Mouse (Mus musculus) ES-Bruce4 (cell line): ENCODE results near the gene Fat3.

Experiments
- CTCF ChIP-seq: IDR thresholded peaks from one replicate; pipeline ENCODE4 v1.8.1; 2011; ENCODE audit warnings: low read depth, low read length
- POLR2A ChIP-seq: IDR thresholded peaks from one replicate; pipeline ENCODE4 v1.8.1; 2011; ENCODE audit warnings: low read length; ENCODE audit not compliant: insufficient read depth

DNA sequence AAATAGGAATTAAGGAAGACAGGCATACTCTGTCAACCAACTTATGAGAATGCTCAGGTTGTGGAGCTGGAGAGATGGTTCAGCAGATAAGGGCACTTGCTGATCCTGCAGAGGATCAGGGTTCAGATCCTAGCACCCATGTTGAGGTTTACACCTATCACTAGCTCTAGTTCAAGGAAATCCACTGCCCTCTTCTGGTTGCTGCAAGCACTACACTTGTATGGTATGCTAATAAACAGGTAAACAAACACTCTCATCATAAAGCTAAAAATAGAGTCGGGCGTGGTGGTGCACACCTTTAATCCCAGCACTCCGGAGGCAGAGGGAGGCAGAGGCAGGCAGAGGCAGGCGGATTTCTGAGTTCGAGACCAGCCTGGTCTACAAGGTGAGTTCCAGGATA, 341.7 kb downstream of the Fat3 start:
- TF ChIP-seq POLR2A (no peak), CTCF (no peak)
